Mouse (Mus musculus): ENCODE data around the gene Atf7ip2. TPM values are rescaled to one million over a fixed set of nuclear protein-coding genes. Genes with fewer than 3 reads are reported as not detected.
"Not testable (repeated sequence)": the region's sequence is repeated elsewhere in the genome, so short reads cannot be mapped to it uniquely, and the experiment has no call there.

Gene Atf7ip2
- not detected for total RNA-seq (2022)

GRCm38 (mm10) chr16:10192679-10193506 lies at the start of gene Atf7ip2:
Gene Atf7ip2, plus strand, starts transcription at chr16:10192712.
- peak; percentile 81 for DNase-seq (ENCODE audit: low spot score)

GRCm38 (mm10) chr16:10143166-10143565 lies 49.3 kb upstream of the Atf7ip2 start:
- no peak for DNase-seq (ENCODE audit: low spot score)

- no peak for DNase-seq (ENCODE audit: low spot score)
Observed at GRCm38 (mm10) chr16:10147401-10147800, 45.1 kb upstream of the Atf7ip2 start.

- no peak for DNase-seq (ENCODE audit: low spot score)
Observed at GRCm38 (mm10) chr16:10169123-10169905, 23.2 kb upstream of the Atf7ip2 start.

GRCm38 (mm10) chr16:10170005-10170404 lies 22.5 kb upstream of the Atf7ip2 start, which contains the start of gene Rpl39l:
Gene Rpl39l, plus strand, starts transcription at chr16:10170226.
- no peak for DNase-seq (ENCODE audit: low spot score)

- no peak for DNase-seq (ENCODE audit: low spot score)
Observed at GRCm38 (mm10) chr16:10171276-10171675, 21.2 kb upstream of the Atf7ip2 start.

GRCm38 (mm10) chr16:10172179-10172820 lies 20.2 kb upstream of the Atf7ip2 start:
- no peak for DNase-seq (ENCODE audit: low spot score)

GRCm38 (mm10) chr16:10187461-10187860 lies 5.1 kb upstream of the Atf7ip2 start:
- DNase-seq (ENCODE audit: low spot score): not testable (repeated sequence)

- DNase-seq (ENCODE audit: low spot score): no peak
Observed at GRCm38 (mm10) chr16:10208777-10209176, 16.3 kb downstream of the Atf7ip2 start.

GRCm38 (mm10) chr16:10216366-10216765 lies 23.9 kb downstream of the Atf7ip2 start:
- DNase-seq (ENCODE audit: low spot score): not testable (repeated sequence)

GRCm38 (mm10) chr16:10217020-10217419 lies 24.5 kb downstream of the Atf7ip2 start:
- not testable (repeated sequence) for DNase-seq (ENCODE audit: low spot score)

- no peak for DNase-seq (ENCODE audit: low spot score)
Observed at GRCm38 (mm10) chr16:10227361-10227760, 34.8 kb downstream of the Atf7ip2 start.

GRCm38 (mm10) chr16:10236601-10237000 lies 44.1 kb downstream of the Atf7ip2 start:
- DNase-seq (ENCODE audit: low spot score): no peak

GRCm38 (mm10) chr16:10253993-10254392 lies 61.5 kb downstream of the Atf7ip2 start:
- no peak for DNase-seq (ENCODE audit: low spot score)

- peak; percentile 20 for DNase-seq (ENCODE audit: low spot score)
Observed at GRCm38 (mm10) chr16:10272256-10272655, 79.7 kb downstream of the Atf7ip2 start.

- no peak for DNase-seq (ENCODE audit: low spot score)
Observed at GRCm38 (mm10) chr16:10274465-10274864, 82.0 kb downstream of the Atf7ip2 start.

GRCm38 (mm10) chr16:10276778-10277177 lies 84.3 kb downstream of the Atf7ip2 start:
- not testable (repeated sequence) for DNase-seq (ENCODE audit: low spot score)

GRCm38 (mm10) chr16:10280286-10280951 lies 87.9 kb downstream of the Atf7ip2 start:
- peak; percentile 81 for DNase-seq (ENCODE audit: low spot score)

GRCm38 (mm10) chr16:10281890-10282289 lies 89.4 kb downstream of the Atf7ip2 start:
- DNase-seq (ENCODE audit: low spot score): no peak

- DNase-seq (ENCODE audit: low spot score): peak; percentile 19
Observed at GRCm38 (mm10) chr16:10286513-10287268, 94.2 kb downstream of the Atf7ip2 start.

- no peak for DNase-seq (ENCODE audit: low spot score)
Observed at GRCm38 (mm10) chr16:10288115-10288514, 95.6 kb downstream of the Atf7ip2 start.

Measured in heart, adult 8-10 months (tissue).